Mouse (Mus musculus) midbrain, postnatal 0 days (tissue): Measurements from ENCODE around the gene Ntpcr. TPM values are rescaled to one million over a fixed set of nuclear protein-coding genes. Genes with fewer than 3 reads are reported as not detected.

Experiments used
- ATAC-seq: fragments of 200-750 bp; cut with Nextera tagmentation; 2 replicates; pipeline ENCODE4 v1.8.0; 2017; ENCODE audit warnings: moderate number of reproducible peaks, mild to moderate bottlenecking, moderate TSS enrichment, moderate library complexity; ENCODE audit not compliant: low FRiP score
- DNase-seq: peaks from one replicate; pipeline ENCODE4 v3.0.0-alpha.2; 2015; ENCODE audit warnings: low spot score
- H3K27ac ChIP-seq: fragments of 300-500 bp; sonication (generic); 2 replicates; pipeline ENCODE4 v1.5.1; 2014; ENCODE audit warnings: low read depth, mild to moderate bottlenecking, low read length, mixed read lengths
- H3K27me3 ChIP-seq: fragments of 300-500 bp; sonication (generic); 2 replicates; pipeline ENCODE4 v1.6.1; 2014; ENCODE audit warnings: low read length, control low read depth, mixed read lengths; ENCODE audit not compliant: insufficient read depth
- H3K36me3 ChIP-seq: fragments of 300-500 bp; sonication (generic); 2 replicates; pipeline ENCODE4 v1.6.1; 2014; ENCODE audit warnings: low read length, control low read depth, mixed read lengths; ENCODE audit not compliant: insufficient read depth
- H3K4me1 ChIP-seq: fragments of 300-500 bp; sonication (generic); 2 replicates; pipeline ENCODE4 v1.6.1; 2014; ENCODE audit warnings: mild to moderate bottlenecking, control low read depth, antibody characterized with exemption, low read length, mixed read lengths; ENCODE audit not compliant: insufficient read depth
- H3K4me2 ChIP-seq: fragments of 300-500 bp; sonication (generic); 2 replicates; pipeline ENCODE4 v1.6.1; 2014; ENCODE audit warnings: low read depth, mild to moderate bottlenecking, low read length, mixed read lengths; ENCODE audit not compliant: poor library complexity, severe bottlenecking
- H3K4me3 ChIP-seq: fragments of 300-500 bp; sonication (generic); 2 replicates; pipeline ENCODE4 v1.5.1; 2014; ENCODE audit warnings: low read depth, mild to moderate bottlenecking, low read length, moderate library complexity
- H3K9ac ChIP-seq: fragments of 300-500 bp; sonication (generic); replicated peaks from 2 replicates; pipeline ENCODE4 v1.6.1; 2014; ENCODE audit warnings: mild to moderate bottlenecking, low read length, moderate library complexity, mixed read lengths; ENCODE audit not compliant: poor library complexity, severe bottlenecking
- H3K9me3 ChIP-seq: fragments of 300-500 bp; sonication (generic); 2 replicates; pipeline ENCODE4 v1.6.1; 2016; ENCODE audit warnings: low read length, control low read depth
- CTCF ChIP-seq: IDR thresholded peaks from 2 replicates; pipeline ENCODE4 v1.5.1; 2016; ENCODE audit warnings: antibody characterized with exemption, mild to moderate bottlenecking
- WGBS: fragments of 180-500 bp; shearing (Covaris S2); extraction: QIAGEN DNeasy Blood & Tissue Kit; methylation state at CpG from one replicate; pipeline ENCODE4 v1.1.7; 2014; 5-methylcytosine and 5-hydroxymethylcytosine counted together
- polyA plus RNA-seq: library from polyadenylated mRNA; unstranded; fragments of >200 nt; fragmentation: Nextera tagmentation; extraction: Ambion mirVana; gene quantifications from 2 replicates; pipeline ENCODE4 v1.2.1, GENCODE M21; 2015
- total RNA-seq: library from RNA; depleted of rRNA; stranded (reverse); fragments of >200 nt; gene quantifications from 2 replicates; pipeline ENCODE4 v1.2.3, GENCODE M21; 2014; rRNA removed

Ntpcr gene
- total RNA-seq = 23.5 and 24.1 TPM in 2 replicates
- polyA plus RNA-seq = 32.2 and 35.2 TPM in 2 replicates

GRCm38 (mm10) chr8:125729746-125730145, at the start of gene Ntpcr:
TSS of gene Ntpcr (plus strand) at chr8:125729963.
- no peak for ATAC-seq
- DNase-seq = no peak
- H3K36me3 ChIP-seq = no peaks in the 10 kb centered on the region
- H3K4me2 ChIP-seq = no peak within 1 kb of the TSS
- H3K9ac ChIP-seq = no peak within 1 kb of the TSS
- WGBS = 77% methylated on average over 7 of the region's 7 CpGs
- no peak for TF ChIP-seq CTCF
- no peak within 1 kb of the TSS for H3K27ac ChIP-seq
- no peak within 1 kb of the TSS for H3K4me3 ChIP-seq
- H3K4me1 ChIP-seq = peaks cover 5% of the 10 kb centered on the region; the same call in 1 of the 2 replicates
- H3K27me3 ChIP-seq = no peaks in the 10 kb centered on the region
- no peaks in the 10 kb centered on the region for H3K9me3 ChIP-seq

- 0 out of 2 replicates have a peak, but pooled peaks cover 3% of the 10 kb centered on the region for H3K4me1 ChIP-seq
- no peak for TF ChIP-seq CTCF
- no peaks in the 10 kb centered on the region for H3K27me3 ChIP-seq
- no peak for ATAC-seq
- no peak overlapping the region for H3K27ac ChIP-seq
- DNase-seq = no peak
- no peaks in the 10 kb centered on the region for H3K36me3 ChIP-seq
- no peaks in the 10 kb centered on the region for H3K9me3 ChIP-seq
- H3K4me2 ChIP-seq = no peak overlapping the region
- 34% methylated on average over 8 of the region's 8 CpGs for WGBS
- no peak overlapping the region for H3K9ac ChIP-seq
- no peak overlapping the region for H3K4me3 ChIP-seq
These were observed 48.8 kb upstream of the Ntpcr start for GRCm38 (mm10) chr8:125680851-125681408.

- DNase-seq (no peak), ATAC-seq (no peak)
- Histone ChIP-seq H3K9ac (no peak overlapping the region), H3K27ac (no peak overlapping the region), H3K4me1 (0 out of 2 replicates have a peak, but pooled peaks cover 3% of the 10 kb centered on the region), H3K4me2 (no peak overlapping the region), H3K27me3 (no peaks in the 10 kb centered on the region), H3K4me3 (no peak overlapping the region), H3K36me3 (no peaks in the 10 kb centered on the region), H3K9me3 (no peaks in the 10 kb centered on the region)
- WGBS = 82% methylated on average over 6 of the region's 6 CpGs
- TF ChIP-seq CTCF = no peak
These were observed 44.5 kb upstream of the Ntpcr start for GRCm38 (mm10) chr8:125685216-125685760.

GRCm38 (mm10) chr8:125686221-125686865, 43.4 kb upstream of the Ntpcr start:
- DNase-seq = no peak
- 75% methylated on average over 9 of the region's 9 CpGs for WGBS
- no peaks in the 10 kb centered on the region for H3K9me3 ChIP-seq
- no peak for ATAC-seq
- H3K9ac ChIP-seq = no peak overlapping the region
- no peak overlapping the region for H3K4me3 ChIP-seq
- H3K4me1 ChIP-seq = no peaks in the 10 kb centered on the region
- H3K36me3 ChIP-seq = no peaks in the 10 kb centered on the region
- no peak overlapping the region for H3K4me2 ChIP-seq
- no peak for TF ChIP-seq CTCF
- no peaks in the 10 kb centered on the region for H3K27me3 ChIP-seq
- no peak overlapping the region for H3K27ac ChIP-seq

GRCm38 (mm10) chr8:125690166-125690915, 39.4 kb upstream of the Ntpcr start:
- Histone ChIP-seq H3K4me1 (no peaks in the 10 kb centered on the region), H3K9ac (no peak overlapping the region), H3K9me3 (no peaks in the 10 kb centered on the region), H3K4me2 (no peak overlapping the region), H3K4me3 (no peak overlapping the region), H3K27ac (no peak overlapping the region), H3K36me3 (no peaks in the 10 kb centered on the region), H3K27me3 (no peaks in the 10 kb centered on the region)
- 30% methylated on average over 15 of the region's 15 CpGs for WGBS
- DNase-seq (peak; percentile 56), ATAC-seq (no peak)
- no peak for TF ChIP-seq CTCF
